In genomic region chr8:117498179-117498914, GRCm38 (mm10) we compare ENCODE assay signal across 8 mouse cellular contexts. TPM values are rescaled to one million over a fixed set of nuclear protein-coding genes. Genes with fewer than 3 reads are reported as not detected.
A peak's percentile ranks its signal among the peaks of the same experiment; 100 is the strongest.
DNase-seq lines count a peak whose midpoint lies in the region; ATAC-seq and TF ChIP-seq lines count a peak whose summit lies in the region.

Gene Plcg2 (plus strand): TSS chr8:117498291.

- peak within 1 kb of the TSS; percentile 55 for H3K4me3 ChIP-seq in left cerebral cortex, adult 2 months
- H3K4me3 ChIP-seq in embryonic facial prominence, embryonic 12.5 days: peak within 1 kb of the TSS; percentile 63
- peak within 1 kb of the TSS; percentile 68 for H3K4me3 ChIP-seq in heart, embryonic 15.5 days

- H3K9ac ChIP-seq in embryonic facial prominence, embryonic 12.5 days: peak within 1 kb of the TSS; percentile 44
- peak within 1 kb of the TSS; percentile 69 for H3K9ac ChIP-seq in heart, embryonic 15.5 days

- ATAC-seq in embryonic facial prominence, embryonic 12.5 days (ENCODE audit: insufficient number of reproducible peaks, insufficient read depth, low FRiP score, low TSS enrichment): peak; percentile 61; the same call in 1 of the 2 replicates
- ATAC-seq in heart, embryonic 15.5 days (replicated peaks; ENCODE audit: insufficient number of reproducible peaks, insufficient read depth, low FRiP score, low read depth): peak; percentile 45

- peaks cover 39% of the 10 kb centered on the region for H3K27me3 ChIP-seq in embryonic facial prominence, embryonic 12.5 days
- H3K27me3 ChIP-seq in heart, embryonic 15.5 days: peaks cover 15% of the 10 kb centered on the region

- peak; percentile 19 to 20 for DNase-seq in left cerebral cortex, adult 2 months (ENCODE audit: extremely low spot score in 1 of 2, low spot score in 2 of 2)
- DNase-seq in left cerebral cortex, adult 18-20 months (ENCODE audit: low spot score in 2 of 2): no peak
- peak; percentile 61 for DNase-seq in kidney, postnatal 10 days
- peak; percentile 71 for DNase-seq in lung, postnatal 36 days
- DNase-seq in retina, postnatal 1 day: peak; percentile 45
- DNase-seq in urinary bladder, postnatal 36 days (ENCODE audit: low spot score in 2 of 2): peak; percentile 20 to 33

- H3K36me3 ChIP-seq in embryonic facial prominence, embryonic 12.5 days: no peaks in the 10 kb centered on the region
- no peaks in the 10 kb centered on the region for H3K36me3 ChIP-seq in heart, embryonic 15.5 days

- under 1% methylated on average over 62 of the region's 62 CpGs for WGBS in embryonic facial prominence, embryonic 12.5 days
- under 1% methylated on average over 62 of the region's 62 CpGs for WGBS in heart, embryonic 15.5 days

- intact Hi-C loops in left cerebral cortex, adult 2 months (cut with DNase I): no loop called here

- H3K9me3 ChIP-seq in embryonic facial prominence, embryonic 12.5 days: no peaks in the 10 kb centered on the region
- H3K9me3 ChIP-seq in heart, embryonic 15.5 days (replicated peaks): no peaks in the 10 kb centered on the region

- TF ChIP-seq CTCF in left cerebral cortex, adult 2 months (IDR thresholded peaks at IDR 0.05): no peak

- peaks cover 14% of the 10 kb centered on the region; the same call in 1 of the 2 replicates for H3K4me1 ChIP-seq in embryonic facial prominence, embryonic 12.5 days
- H3K4me1 ChIP-seq in heart, embryonic 15.5 days (replicated peaks): peaks cover 22% of the 10 kb centered on the region

- H3K4me2 ChIP-seq in embryonic facial prominence, embryonic 12.5 days (replicated peaks): peak within 1 kb of the TSS; percentile 100
- H3K4me2 ChIP-seq in heart, embryonic 15.5 days: peak within 1 kb of the TSS; percentile 93

- H3K27ac ChIP-seq in left cerebral cortex, adult 2 months: no peak within 1 kb of the TSS
- no peak within 1 kb of the TSS for H3K27ac ChIP-seq in embryonic facial prominence, embryonic 12.5 days
- H3K27ac ChIP-seq in heart, embryonic 15.5 days: no peak within 1 kb of the TSS

RNA-seq across cellular contexts. Expression of gene Plcg2, which starts in this region (rescaled TPM):
- 1 to 10 TPM; 2.4 to 2.9 TPM for total RNA-seq in left cerebral cortex, adult 2 months (2021)
- 1 to 10 TPM; 2.6 to 2.7 TPM for total RNA-seq in left cerebral cortex, adult 18-20 months (2021)
- 2.4 and 2.8 TPM in 2 replicates for polyA plus RNA-seq in embryonic facial prominence, embryonic 12.5 days (2016; fragmentation: Nextera tagmentation; extraction: Ambion mirVana)
- polyA plus RNA-seq in heart, embryonic 15.5 days (2015; fragmentation: Nextera tagmentation; extraction: Ambion mirVana): 6.1 and 8.2 TPM in 2 replicates

Comparison
In these comparisons a context has a peak if more than half of its experiments do, and no peak if none do; other contexts are left out.
1. DNase-seq: peak in left cerebral cortex, adult 2 months (2 of 2), kidney, postnatal 10 days (single experiment), lung, postnatal 36 days (single experiment), retina, postnatal 1 day (single experiment) and urinary bladder, postnatal 36 days (2 of 2); none in left cerebral cortex, adult 18-20 months (0 of 2).
2. Peak in every context shown above with its lines, with median percentiles within 50 percentile points of each other: H3K4me3 ChIP-seq.